Mouse (Mus musculus): ENCODE measurements around the gene Cidec. TPM values are rescaled to one million over a fixed set of nuclear protein-coding genes. Genes with fewer than 3 reads are reported as not detected.

Cidec gene
- polyA plus RNA-seq, 2 experiments = 0.11 TPM; not detected in 1

DNA sequence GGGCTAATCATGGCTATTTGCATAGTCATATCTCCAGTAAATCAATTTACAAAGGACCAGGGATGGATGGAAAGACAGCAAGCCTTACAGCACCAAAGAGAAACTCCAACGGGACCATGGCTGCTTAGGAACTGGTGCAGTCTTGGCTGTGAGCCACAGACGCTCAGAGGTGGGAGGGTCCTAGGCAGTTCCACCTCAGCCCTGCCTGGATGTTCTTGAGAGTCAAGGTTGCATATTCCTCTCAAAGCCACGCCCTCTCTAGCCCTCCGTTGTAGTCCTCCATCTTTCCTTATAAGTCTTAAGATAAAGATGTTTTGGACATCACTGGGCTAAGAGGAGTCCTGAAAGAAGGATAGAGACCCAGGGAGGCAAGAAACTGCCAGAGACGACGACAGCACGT is 28.5 kb upstream of the Cidec start:
- Histone ChIP-seq H3K4me2 (replicated peaks; ENCODE audit: low read depth, low read length, severe bottlenecking) (no peak overlapping the region), H3K9me3 (ENCODE audit: control insufficient read depth, low read length) (no peaks in the 10 kb centered on the region), H3K4me3 (replicated peaks; ENCODE audit: low read length) (no peak overlapping the region), H3K9ac (ENCODE audit: low read depth, low read length, severe bottlenecking) (no peak overlapping the region), H3K36me3 (ENCODE audit: control insufficient read depth, insufficient read depth, low read length) (no peaks in the 10 kb centered on the region), H3K27ac (replicated peaks; ENCODE audit: low read depth, low read length) (no peak overlapping the region), H3K27me3 (ENCODE audit: control insufficient read depth, insufficient read depth, low read length) (no peaks in the 10 kb centered on the region), H3K4me1 (ENCODE audit: control insufficient read depth, insufficient read depth, low read length) (no peaks in the 10 kb centered on the region)
- 59% methylated on average over 7 of the region's 7 CpGs for WGBS
- ATAC-seq (ENCODE audit: low FRiP score, low read depth) (no peak), DNase-seq (ENCODE audit: low spot score) (no peak)
- TF ChIP-seq POLR2A (IDR thresholded peaks at IDR 0.05; ENCODE audit: borderline replicate concordance, extremely low read depth, insufficient read depth, insufficient read length) = no peak

DNA sequence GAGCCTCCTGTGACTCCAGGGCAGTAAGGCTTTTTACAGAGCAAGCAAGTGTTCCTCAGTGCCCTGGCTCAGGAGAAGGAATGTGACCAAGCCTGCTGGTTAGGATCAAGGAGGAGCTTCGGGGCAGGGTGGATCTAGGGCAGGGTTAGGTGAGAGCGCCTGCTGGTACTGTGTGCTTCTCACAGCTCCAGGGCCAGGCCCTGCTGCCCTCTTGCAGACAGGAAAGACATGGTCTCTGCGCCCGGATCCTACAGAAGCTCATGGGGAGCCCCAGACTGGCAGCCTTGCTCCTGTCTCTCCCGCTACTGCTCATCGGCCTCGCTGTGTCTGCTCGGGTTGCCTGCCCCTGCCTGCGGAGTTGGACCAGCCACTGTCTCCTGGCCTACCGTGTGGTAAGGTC is 23.1 kb upstream of the Cidec start:
- Histone ChIP-seq H3K4me2 (replicated peaks; ENCODE audit: low read depth, low read length, severe bottlenecking) (no peak overlapping the region), H3K27me3 (ENCODE audit: control insufficient read depth, insufficient read depth, low read length) (no peaks in the 10 kb centered on the region), H3K36me3 (ENCODE audit: control insufficient read depth, insufficient read depth, low read length) (no peaks in the 10 kb centered on the region), H3K4me1 (ENCODE audit: control insufficient read depth, insufficient read depth, low read length) (no peaks in the 10 kb centered on the region), H3K27ac (replicated peaks; ENCODE audit: low read depth, low read length) (no peak overlapping the region), H3K9me3 (ENCODE audit: control insufficient read depth, low read length) (no peaks in the 10 kb centered on the region), H3K9ac (ENCODE audit: low read depth, low read length, severe bottlenecking) (no peak overlapping the region), H3K4me3 (replicated peaks; ENCODE audit: low read length) (no peak overlapping the region)
- DNase-seq (ENCODE audit: low spot score) (no peak), ATAC-seq (ENCODE audit: low FRiP score, low read depth) (no peak)
- no peak for TF ChIP-seq POLR2A (IDR thresholded peaks at IDR 0.05; ENCODE audit: borderline replicate concordance, extremely low read depth, insufficient read depth, insufficient read length)
- 41% methylated on average over 9 of the region's 10 CpGs for WGBS

DNA sequence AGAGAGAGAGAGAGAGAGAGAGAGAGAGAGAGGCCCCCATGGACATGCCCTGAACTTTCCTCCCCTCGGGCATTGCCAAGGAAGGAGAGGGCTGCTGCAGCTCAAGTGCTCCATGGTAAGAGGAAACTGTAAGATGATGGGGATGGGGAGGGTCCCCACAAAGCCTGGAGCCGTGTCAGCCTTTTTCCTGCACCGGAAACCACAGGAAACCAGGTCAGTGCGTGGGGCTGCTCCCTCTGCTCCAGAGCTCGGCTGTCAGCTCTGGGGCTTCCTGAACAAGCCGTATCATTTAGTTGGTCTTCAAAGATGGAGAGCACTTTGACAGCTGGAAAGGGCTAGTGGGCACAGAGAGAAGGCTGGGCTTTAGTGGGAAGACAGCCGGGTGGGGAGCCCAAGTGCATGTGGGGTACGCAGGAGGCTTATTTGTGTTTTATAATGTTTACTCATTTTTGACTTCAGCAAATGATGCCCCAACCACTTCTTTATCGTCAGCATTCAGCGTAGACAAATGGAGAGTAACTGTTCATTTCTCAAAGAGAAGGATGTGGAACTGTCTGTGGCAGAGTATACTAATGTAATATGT is 22.5 kb upstream of the Cidec start, which contains the start of gene Il17re:
Gene Il17re (plus strand): TSS at position 533 of the 583 bp plus-strand sequence.
- ATAC-seq (ENCODE audit: low FRiP score, low read depth) (no peak), DNase-seq (ENCODE audit: low spot score) (no peak)
- H3K4me2 ChIP-seq (replicated peaks; ENCODE audit: low read depth, low read length, severe bottlenecking) = no peak within 1 kb of the TSS
- no peak within 1 kb of the TSS for H3K4me3 ChIP-seq (replicated peaks; ENCODE audit: low read length)
- WGBS = 62% methylated on average over 10 of the region's 10 CpGs
- H3K27ac ChIP-seq (replicated peaks; ENCODE audit: low read depth, low read length) = no peak within 1 kb of the TSS
- H3K9me3 ChIP-seq (ENCODE audit: control insufficient read depth, low read length) = no peaks in the 10 kb centered on the region
- H3K4me1 ChIP-seq (ENCODE audit: control insufficient read depth, insufficient read depth, low read length) = no peaks in the 10 kb centered on the region
- TF ChIP-seq POLR2A (IDR thresholded peaks at IDR 0.05; ENCODE audit: borderline replicate concordance, extremely low read depth, insufficient read depth, insufficient read length) = no peak
- H3K36me3 ChIP-seq (ENCODE audit: control insufficient read depth, insufficient read depth, low read length) = no peaks in the 10 kb centered on the region
- H3K27me3 ChIP-seq (ENCODE audit: control insufficient read depth, insufficient read depth, low read length) = no peaks in the 10 kb centered on the region
- H3K9ac ChIP-seq (ENCODE audit: low read depth, low read length, severe bottlenecking) = no peak within 1 kb of the TSS

- Histone ChIP-seq H3K27me3 (ENCODE audit: control insufficient read depth, insufficient read depth, low read length) (no peaks in the 10 kb centered on the region), H3K36me3 (ENCODE audit: control insufficient read depth, insufficient read depth, low read length) (no peaks in the 10 kb centered on the region), H3K4me2 (replicated peaks; ENCODE audit: low read depth, low read length, severe bottlenecking) (no peak overlapping the region), H3K4me3 (replicated peaks; ENCODE audit: low read length) (no peak overlapping the region), H3K9ac (ENCODE audit: low read depth, low read length, severe bottlenecking) (no peak overlapping the region), H3K9me3 (ENCODE audit: control insufficient read depth, low read length) (no peaks in the 10 kb centered on the region), H3K4me1 (ENCODE audit: control insufficient read depth, insufficient read depth, low read length) (no peaks in the 10 kb centered on the region; the same call in 1 of the 2 replicates), H3K27ac (replicated peaks; ENCODE audit: low read depth, low read length) (no peak overlapping the region)
- ATAC-seq (ENCODE audit: low FRiP score, low read depth) = no peak
- DNase-seq (ENCODE audit: low spot score) = no peak
- no peak for TF ChIP-seq POLR2A (IDR thresholded peaks at IDR 0.05; ENCODE audit: borderline replicate concordance, extremely low read depth, insufficient read depth, insufficient read length)
- WGBS = 66% methylated on average over 5 of the region's 5 CpGs
Observed at GRCm38 (mm10) chr6:113455007-113455406, 19.4 kb upstream of the Cidec start.

DNA sequence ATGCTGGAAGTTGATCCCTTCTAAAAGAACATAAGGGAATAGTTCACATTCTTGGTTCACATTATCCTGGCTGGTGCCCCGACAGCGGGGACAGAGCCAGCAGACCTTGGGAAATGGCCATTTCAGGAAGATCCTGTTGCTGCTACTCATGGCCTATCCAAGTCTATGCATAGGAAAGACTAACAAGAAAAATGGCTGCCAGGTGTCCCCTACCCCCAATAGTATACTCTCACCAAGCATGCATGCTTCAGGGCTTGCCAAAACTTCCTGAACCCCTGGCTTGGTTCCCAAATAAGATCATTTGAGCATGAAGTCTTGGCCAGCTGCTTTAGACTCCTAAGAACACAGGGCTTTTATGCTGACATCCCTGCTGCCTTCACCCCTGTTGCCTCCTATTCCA is 16.3 kb upstream of the Cidec start:
- Histone ChIP-seq H3K36me3 (ENCODE audit: control insufficient read depth, insufficient read depth, low read length) (peaks cover 21% of the 10 kb centered on the region), H3K9ac (ENCODE audit: low read depth, low read length, severe bottlenecking) (no peak overlapping the region), H3K4me3 (replicated peaks; ENCODE audit: low read length) (no peak overlapping the region), H3K9me3 (ENCODE audit: control insufficient read depth, low read length) (no peaks in the 10 kb centered on the region), H3K27me3 (ENCODE audit: control insufficient read depth, insufficient read depth, low read length) (no peaks in the 10 kb centered on the region), H3K4me2 (replicated peaks; ENCODE audit: low read depth, low read length, severe bottlenecking) (no peak overlapping the region), H3K4me1 (ENCODE audit: control insufficient read depth, insufficient read depth, low read length) (no peaks in the 10 kb centered on the region; the same call in 1 of the 2 replicates), H3K27ac (replicated peaks; ENCODE audit: low read depth, low read length) (no peak overlapping the region)
- TF ChIP-seq POLR2A (IDR thresholded peaks at IDR 0.05; ENCODE audit: borderline replicate concordance, extremely low read depth, insufficient read depth, insufficient read length) = no peak
- ATAC-seq (ENCODE audit: low FRiP score, low read depth) (peak; percentile 70), DNase-seq (ENCODE audit: low spot score) (peak; percentile 84)
- WGBS = 66% methylated on average over 2 of the region's 2 CpGs

Data from limb, embryonic 14.5 days (tissue).